Mouse (Mus musculus): ENCODE data around the gene Chpt1.

GRCm38 (mm10) chr10:88488629-88489028 lies 15.2 kb downstream of the Chpt1 start:
- no peak for TF ChIP-seq POLR2A (IDR thresholded peaks at IDR 0.05; ENCODE audit: control insufficient read depth, extremely low read depth, insufficient read depth, low read length, poor library complexity)
- no peak for TF ChIP-seq CTCF (IDR thresholded peaks at IDR 0.05; ENCODE audit: borderline replicate concordance, control insufficient read depth, extremely low read depth, insufficient read depth, low read length, poor library complexity)

Measured in thymus, adult 2 months (tissue).